Mouse (Mus musculus) E14TG2a.4 (cell line): ENCODE measurements around the gene Gm49405.

Experiments used
- CTCF ChIP-seq: conservative IDR thresholded peaks from 2 replicates; pipeline ENCODE4 v1.5.1; 2014; ENCODE audit warnings: low read length
- NANOG ChIP-seq: IDR thresholded peaks from 2 replicates; pipeline ENCODE4 v1.6.1; 2014; ENCODE audit warnings: borderline replicate concordance, low read length, mixed read lengths
- POU5F1 ChIP-seq: IDR thresholded peaks from 2 replicates; pipeline ENCODE4 v1.6.1; 2014; ENCODE audit warnings: low read length, borderline replicate concordance

DNA sequence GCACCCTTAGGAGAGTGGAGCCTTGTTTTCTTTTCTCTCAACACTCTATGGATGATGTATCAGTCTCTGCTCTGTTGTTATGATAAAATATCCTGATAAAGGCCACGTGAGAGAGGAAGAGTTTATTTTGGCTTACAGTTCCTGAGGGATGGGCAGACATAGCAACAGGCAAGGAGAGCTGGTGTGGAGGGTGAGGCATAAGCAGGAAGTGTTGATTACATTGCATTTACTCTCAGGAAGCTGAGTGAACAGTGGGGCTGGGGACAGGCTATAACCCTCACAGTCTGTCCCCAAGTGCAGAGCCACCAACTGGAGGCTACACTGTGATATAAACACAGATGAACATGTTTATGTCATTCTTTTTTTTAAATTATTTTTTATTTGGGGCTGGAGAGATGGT, 48.3 kb upstream of the Gm49405 start:
- no peak for TF ChIP-seq CTCF
- no peak for TF ChIP-seq POU5F1
- no peak for TF ChIP-seq NANOG
